Mouse (Mus musculus): Measurements from ENCODE around the gene Dclre1c. TPM values are rescaled to one million over a fixed set of nuclear protein-coding genes. Genes with fewer than 3 reads are reported as not detected.

Dclre1c gene
- total RNA-seq, 1 experiment from 2014 or later: 12.1 TPM

- peak; percentile 99 for DNase-seq
These were observed 50.9 kb downstream of the Dclre1c start, which contains the start of gene Suv39h2 for GRCm38 (mm10) chr2:3474861-3475283. TSS of gene Suv39h2 (minus strand) at chr2:3475031.

- no peak for DNase-seq
These were observed 51.9 kb downstream of the Dclre1c start for GRCm38 (mm10) chr2:3475746-3476251.

GRCm38 (mm10) chr2:3480239-3480638, 56.3 kb downstream of the Dclre1c start:
- DNase-seq: no peak

DNA sequence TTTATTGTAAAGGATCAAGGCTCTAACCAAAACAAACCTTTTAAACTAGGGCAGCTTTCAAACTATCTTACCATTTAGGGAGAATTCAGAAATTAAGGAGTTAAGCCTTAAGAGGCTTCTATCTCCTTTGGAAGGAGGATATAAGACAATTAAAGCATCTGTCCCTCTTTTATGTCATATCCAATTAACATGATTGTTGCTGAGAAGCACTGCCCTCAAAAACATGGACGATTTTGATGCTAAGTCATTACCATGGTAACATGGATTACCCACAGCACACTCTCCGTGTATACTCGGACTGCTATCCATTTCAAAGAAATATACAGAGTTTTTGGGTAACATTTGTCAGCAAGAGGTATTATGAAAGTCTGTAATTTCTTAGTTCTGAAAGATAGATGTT, 65.9 kb downstream of the Dclre1c start:
- no peak for DNase-seq

DNA sequence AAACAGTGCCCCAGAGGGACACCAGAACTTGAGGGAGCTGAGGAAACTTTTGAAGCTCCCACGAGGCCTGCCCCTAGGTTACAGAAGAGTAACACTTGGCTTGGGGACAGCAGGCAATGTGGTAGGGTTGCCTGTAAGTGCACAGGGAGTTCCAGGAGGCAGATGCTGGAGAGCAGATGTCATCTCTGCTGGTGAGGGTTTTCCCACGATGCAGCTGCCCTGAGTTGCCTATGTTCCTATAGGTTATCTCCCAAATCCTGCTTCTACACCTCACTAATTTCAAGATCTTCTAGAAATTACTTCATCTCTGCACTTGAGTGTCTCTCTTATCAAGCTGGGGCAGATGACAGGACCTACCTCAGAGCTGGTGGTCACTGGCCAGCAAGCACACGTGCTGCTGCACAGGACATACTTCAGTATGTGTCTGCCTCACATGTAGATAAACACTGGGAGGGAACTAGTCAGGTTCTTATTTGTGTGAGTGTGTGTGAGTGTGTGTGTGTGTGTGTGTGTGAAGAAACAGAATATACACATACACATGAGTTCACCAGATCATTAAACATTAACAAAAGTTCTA, 70.0 kb downstream of the Dclre1c start:
- DNase-seq: no peak

DNA sequence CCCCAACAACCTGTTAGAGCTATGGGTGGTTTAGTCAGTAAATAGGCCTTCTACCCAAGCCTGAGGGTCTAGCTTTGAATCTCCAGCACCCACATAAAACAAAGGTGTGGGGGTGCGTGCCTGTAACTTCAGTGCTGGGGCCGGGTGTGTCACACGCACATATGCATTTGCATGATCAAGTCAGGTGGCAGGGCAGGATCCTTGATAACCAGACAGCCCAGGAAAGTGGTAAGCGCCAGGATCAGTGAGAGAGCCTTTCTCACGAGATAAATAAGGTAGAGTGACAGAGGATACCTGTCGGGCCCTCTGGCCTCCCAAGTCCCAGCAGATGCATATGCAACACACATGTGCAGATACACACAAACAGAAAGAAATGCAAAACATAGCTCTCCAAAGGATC, 75.6 kb downstream of the Dclre1c start:
- no peak for DNase-seq

- no peak for DNase-seq
These were observed 77.0 kb downstream of the Dclre1c start for GRCm38 (mm10) chr2:3500886-3501285.

- DNase-seq: peak; percentile 3
These were observed 88.1 kb downstream of the Dclre1c start for GRCm38 (mm10) chr2:3512076-3512475.

- DNase-seq: peak; percentile 89
These were observed 88.9 kb downstream of the Dclre1c start, which contains the start of the genes Gm45902, Hspa14 and Cdnf for GRCm38 (mm10) chr2:3512552-3513454. TSS of gene Gm45902 (minus strand) at chr2:3512790. TSS of gene Hspa14 (minus strand) at chr2:3512814. TSS of gene Cdnf (plus strand) at chr2:3513030.

Other genes with a start within 250 kb of the Dclre1c start
- gene Nmt2, start 139.9 kb upstream of the Dclre1c start, total RNA-seq (2021): 71.5 and 103 TPM in 2 replicates
- gene Rpp38, start 91.5 kb upstream of the Dclre1c start, total RNA-seq (2021): 11.1 and 11.3 TPM in 2 replicates
- not detected in 2 replicates for gene Acbd7, start 88.0 kb upstream of the Dclre1c start, total RNA-seq (2021)
- gene Olah, start 26.9 kb upstream of the Dclre1c start, total RNA-seq (2021): 0.43 TPM in 1 of 2 replicates, not detected in the other
- 1.2 TPM in 1 of 2 replicates, not detected in the other for gene Meig1, start 1.5 kb upstream of the Dclre1c start, total RNA-seq (2021)
- gene Suv39h2, start 50.9 kb downstream of the Dclre1c start, total RNA-seq (2021): 1.6 and 3.1 TPM in 2 replicates
- 2.5 and 3.7 TPM in 2 replicates for gene Gm45902, start 88.7 kb downstream of the Dclre1c start, total RNA-seq (2021)
- gene Hspa14, start 88.7 kb downstream of the Dclre1c start, total RNA-seq (2021): 40.8 and 44.7 TPM in 2 replicates
- 2.0 and 3.8 TPM in 2 replicates for gene Cdnf, start 88.9 kb downstream of the Dclre1c start, total RNA-seq (2021)
- gene Fam107b, start 146.4 kb downstream of the Dclre1c start, total RNA-seq (2021): 9.5 and 15.9 TPM in 2 replicates

Measured in adrenal gland, postnatal 25 days (tissue).